Mouse (Mus musculus) neural tube, embryonic 14.5 days (tissue): ENCODE results near the gene Npas4. TPM values are rescaled to one million over a fixed set of nuclear protein-coding genes. Genes with fewer than 3 reads are reported as not detected.
"Not testable (repeated sequence)": the region's sequence is repeated elsewhere in the genome, so short reads cannot be mapped to it uniquely, and the experiment has no call there.

Experiments used
- ATAC-seq: fragments of 200-750 bp; cut with Nextera tagmentation; 2 replicates; pipeline ENCODE4 v1.8.0; 2017; ENCODE audit warnings: low read depth, mild to moderate bottlenecking, moderate TSS enrichment, moderate library complexity
- H3K27ac ChIP-seq: fragments of 300-500 bp; sonication (generic); 2 replicates; pipeline ENCODE4 v1.5.1; 2014; ENCODE audit warnings: low read depth, mild to moderate bottlenecking, control low read depth, low read length, moderate library complexity, mixed read lengths
- H3K27me3 ChIP-seq: fragments of 300-500 bp; sonication (generic); 2 replicates; pipeline ENCODE4 v1.6.1; 2014; ENCODE audit warnings: low read length; ENCODE audit not compliant: control insufficient read depth, insufficient read depth
- H3K36me3 ChIP-seq: fragments of 300-500 bp; sonication (generic); 2 replicates; pipeline ENCODE4 v1.6.1; 2014; ENCODE audit warnings: low read length, mixed read lengths; ENCODE audit not compliant: control insufficient read depth, insufficient read depth
- H3K4me1 ChIP-seq: fragments of 300-500 bp; sonication (generic); 2 replicates; pipeline ENCODE4 v1.6.1; 2014; ENCODE audit warnings: low read length; ENCODE audit not compliant: control insufficient read depth, insufficient read depth
- H3K4me2 ChIP-seq: fragments of 300-500 bp; sonication (generic); 2 replicates; pipeline ENCODE4 v1.6.1; 2014; ENCODE audit warnings: mild to moderate bottlenecking, low read depth, low read length, control low read depth
- H3K4me3 ChIP-seq: fragments of 300-500 bp; sonication (generic); 2 replicates; pipeline ENCODE4 v1.5.1; 2014; ENCODE audit warnings: low read depth, low read length, control low read depth, mixed read lengths
- H3K9ac ChIP-seq: fragments of 300-500 bp; sonication (generic); replicated peaks from 2 replicates; pipeline ENCODE4 v1.6.1; 2014; ENCODE audit warnings: low read depth, mild to moderate bottlenecking, control low read depth, low read length, mixed read lengths
- H3K9me3 ChIP-seq: fragments of 300-500 bp; sonication (generic); 2 replicates; pipeline ENCODE4 v1.6.1; 2016; ENCODE audit warnings: low read length; ENCODE audit not compliant: control insufficient read depth
- WGBS: fragments of 180-500 bp; shearing (Covaris S2); extraction: QIAGEN DNeasy Blood & Tissue Kit; methylation state at CpG from one replicate; pipeline ENCODE4 v1.1.7; 2014; 5-methylcytosine and 5-hydroxymethylcytosine counted together
- polyA plus RNA-seq: library from polyadenylated mRNA; unstranded; fragments of >200 nt; fragmentation: Nextera tagmentation; extraction: Ambion mirVana; gene quantifications from 2 replicates; pipeline ENCODE4 v1.2.1, GENCODE M21; 2014

The Npas4 gene
- polyA plus RNA-seq, 1 experiment from 2014 or later, result 0.48 TPM

- Histone ChIP-seq H3K4me1 (no peaks in the 10 kb centered on the region), H3K36me3 (no peaks in the 10 kb centered on the region), H3K4me3 (no peak overlapping the region), H3K9me3 (no peaks in the 10 kb centered on the region), H3K27me3 (peaks cover 31% of the 10 kb centered on the region), H3K4me2 (no peak overlapping the region), H3K27ac (no peak overlapping the region), H3K9ac (no peak overlapping the region)
- ATAC-seq, result no peak
These were observed 8.3 kb downstream of the Npas4 start for GRCm38 (mm10) chr19:4981767-4982166.

- no peaks in the 10 kb centered on the region for H3K27me3 ChIP-seq
- ATAC-seq, result no peak
- no peak overlapping the region for H3K9ac ChIP-seq
- H3K36me3 ChIP-seq, result peaks cover 19% of the 10 kb centered on the region; the same call in 1 of the 2 replicates
- 85% methylated on average over 2 of the region's 2 CpGs for WGBS
- no peak overlapping the region for H3K4me3 ChIP-seq
- no peak overlapping the region for H3K4me2 ChIP-seq
- no peak overlapping the region for H3K27ac ChIP-seq
- H3K9me3 ChIP-seq, result no peaks in the 10 kb centered on the region
- H3K4me1 ChIP-seq, result peaks cover 1% of the 10 kb centered on the region; the same call in 1 of the 2 replicates
These were observed 21.9 kb downstream of the Npas4 start for GRCm38 (mm10) chr19:4968236-4968635.

GRCm38 (mm10) chr19:4961928-4962601 lies 28.1 kb downstream of the Npas4 start, which contains the start of gene Mrpl11:
Gene Mrpl11, plus strand, starts transcription at chr19:4962147.
- H3K27me3 ChIP-seq, result no peaks in the 10 kb centered on the region
- peaks cover 19% of the 10 kb centered on the region; the same call in 1 of the 2 replicates for H3K36me3 ChIP-seq
- peak within 1 kb of the TSS; percentile 63 for H3K4me3 ChIP-seq
- H3K4me2 ChIP-seq, result peak within 1 kb of the TSS; percentile 54
- WGBS, result under 1% methylated on average over 34 of the region's 34 CpGs
- H3K9me3 ChIP-seq, result no peaks in the 10 kb centered on the region
- peak within 1 kb of the TSS; percentile 61 for H3K9ac ChIP-seq
- peak within 1 kb of the TSS; percentile 72; the same call in 1 of the 2 replicates for H3K27ac ChIP-seq
- peaks cover 7% of the 10 kb centered on the region; the same call in 1 of the 2 replicates for H3K4me1 ChIP-seq
- peak; percentile 98 for ATAC-seq

- H3K27me3 ChIP-seq, H3K27ac ChIP-seq, H3K9ac ChIP-seq, H3K9me3 ChIP-seq, H3K4me3 ChIP-seq, H3K4me1 ChIP-seq, H3K4me2 ChIP-seq, H3K36me3 ChIP-seq, ATAC-seq: not testable (repeated sequence)
- WGBS, result 80% methylated on average over 9 of the region's 9 CpGs
These were observed 41.5 kb downstream of the Npas4 start for GRCm38 (mm10) chr19:4948641-4949040.

- Histone ChIP-seq H3K4me3 (no peak overlapping the region), H3K27ac (no peak overlapping the region), H3K27me3 (peaks cover 3% of the 10 kb centered on the region; the same call in 1 of the 2 replicates), H3K4me1 (peaks cover 9% of the 10 kb centered on the region; the same call in 1 of the 2 replicates), H3K9me3 (no peaks in the 10 kb centered on the region), H3K4me2 (no peak overlapping the region), H3K36me3 (no peaks in the 10 kb centered on the region), H3K9ac (no peak overlapping the region)
- 41% methylated on average over 6 of the region's 6 CpGs for WGBS
- ATAC-seq, result no peak
These were observed 44.6 kb downstream of the Npas4 start for GRCm38 (mm10) chr19:4945540-4945939.

- WGBS, result 5% methylated on average over 13 of the region's 13 CpGs
- Histone ChIP-seq H3K36me3 (no peaks in the 10 kb centered on the region), H3K9me3 (no peaks in the 10 kb centered on the region), H3K4me1 (peaks cover 9% of the 10 kb centered on the region; the same call in 1 of the 2 replicates), H3K4me2 (peak overlapping the region; percentile 86), H3K9ac (peak overlapping the region; percentile 78), H3K27me3 (peaks cover 3% of the 10 kb centered on the region; the same call in 1 of the 2 replicates), H3K4me3 (peak overlapping the region; percentile 73), H3K27ac (peak overlapping the region; percentile 76)
- no peak; the same call in 1 of the 2 replicates for ATAC-seq
These were observed 46.9 kb downstream of the Npas4 start for GRCm38 (mm10) chr19:4943253-4943588.

- Histone ChIP-seq H3K27ac (peak within 1 kb of the TSS; percentile 76), H3K9me3 (no peaks in the 10 kb centered on the region), H3K4me1 (peaks cover 9% of the 10 kb centered on the region; the same call in 1 of the 2 replicates), H3K27me3 (peaks cover 3% of the 10 kb centered on the region; the same call in 1 of the 2 replicates), H3K4me3 (peak within 1 kb of the TSS; percentile 73), H3K36me3 (no peaks in the 10 kb centered on the region), H3K9ac (peak within 1 kb of the TSS; percentile 78), H3K4me2 (peak within 1 kb of the TSS; percentile 86)
- WGBS, result under 1% methylated on average over 50 of the region's 55 CpGs
- peak; percentile 95 for ATAC-seq
These were observed 47.4 kb downstream of the Npas4 start, which contains the start of gene Peli3 for GRCm38 (mm10) chr19:4942551-4943252. Gene Peli3, minus strand, starts transcription at chr19:4943127.

- Histone ChIP-seq H3K36me3 (0 out of 2 replicates have a peak, but pooled peaks cover 6% of the 10 kb centered on the region), H3K9ac (no peak overlapping the region), H3K4me3 (no peak overlapping the region), H3K9me3 (no peaks in the 10 kb centered on the region), H3K4me1 (peaks cover 6% of the 10 kb centered on the region; the same call in 1 of the 2 replicates), H3K27me3 (peaks cover 2% of the 10 kb centered on the region; the same call in 1 of the 2 replicates), H3K4me2 (no peak overlapping the region), H3K27ac (no peak overlapping the region)
- 89% methylated on average over 17 of the region's 17 CpGs for WGBS
- no peak for ATAC-seq
These were observed 52.4 kb downstream of the Npas4 start for GRCm38 (mm10) chr19:4937444-4938310.
